Mouse (Mus musculus): ENCODE measurements around the gene Rpl9-ps6.
A peak's percentile ranks its signal among the peaks of the same experiment; 100 is the strongest.
"Not testable (repeated sequence)": the region's sequence is repeated elsewhere in the genome, so short reads cannot be mapped to it uniquely, and the experiment has no call there.

The Rpl9-ps6 gene

DNA sequence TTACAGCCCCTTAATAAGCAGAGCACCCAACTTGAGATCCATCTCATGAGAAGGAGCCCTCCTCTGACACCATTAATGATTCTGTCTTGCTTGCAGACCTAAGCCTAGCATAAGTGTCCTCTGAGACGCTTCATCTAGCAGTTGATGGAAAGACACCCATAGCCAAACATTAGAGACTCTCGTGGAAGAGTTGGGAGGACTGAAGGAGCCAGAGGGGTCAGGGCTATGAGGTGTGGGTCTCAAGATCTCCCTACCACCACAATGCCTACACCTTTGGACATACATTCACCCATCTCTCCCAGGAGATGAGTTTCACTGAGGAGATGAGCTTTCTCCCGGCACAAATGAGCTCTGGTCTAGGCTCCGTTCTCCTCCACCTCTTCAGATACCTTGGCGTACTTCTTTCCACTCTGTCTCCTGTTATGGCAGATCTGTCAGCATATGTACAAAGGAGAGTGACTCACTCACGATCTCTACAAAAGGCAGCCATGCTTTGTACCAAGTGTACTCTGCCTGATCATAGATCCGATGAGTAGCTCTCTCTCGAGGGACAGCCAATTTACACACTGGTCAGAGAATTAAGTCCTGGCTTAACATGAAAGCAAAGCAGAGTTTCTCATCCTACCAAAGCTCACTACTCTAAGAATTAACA lies 14.5 kb upstream of the Rpl9-ps6 start:
- no peak for DNase-seq (ENCODE audit: low read depth)

DNA sequence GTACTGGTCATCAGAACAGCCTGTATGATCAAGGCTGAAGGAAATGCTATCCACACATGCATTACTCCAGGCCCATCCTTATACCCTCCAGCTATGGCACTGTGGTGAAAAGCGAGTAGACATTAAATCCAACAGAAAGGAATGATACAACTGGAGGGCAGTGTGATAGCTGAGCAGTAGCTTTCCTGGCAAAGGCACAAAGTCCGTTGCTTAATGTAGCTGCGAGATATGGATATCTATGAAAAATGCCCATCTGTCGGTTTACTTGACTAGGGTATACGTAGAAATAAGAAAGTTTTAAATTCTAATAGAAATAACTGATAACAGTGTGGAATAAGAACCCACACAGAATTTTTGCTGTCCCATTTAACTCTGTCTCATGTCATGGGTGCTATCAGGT lies 13.9 kb upstream of the Rpl9-ps6 start:
- no peak for DNase-seq (ENCODE audit: low read depth)

DNA sequence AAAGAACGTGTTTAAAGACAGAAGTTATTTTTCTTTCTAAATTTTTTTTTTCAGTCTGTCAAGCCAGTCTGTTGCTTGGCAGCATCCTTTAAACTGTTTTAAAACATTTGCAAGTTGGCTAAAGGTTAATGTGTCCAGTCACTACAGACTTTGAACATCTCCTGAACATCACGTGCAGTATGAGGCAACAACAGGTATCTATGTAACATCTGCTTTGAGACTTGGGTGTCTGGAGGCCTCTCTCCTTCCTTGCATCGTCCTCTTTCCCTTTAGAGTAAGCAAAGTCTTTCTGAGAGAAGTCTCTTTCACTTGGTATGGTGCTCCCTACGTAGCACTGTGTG lies 10.3 kb upstream of the Rpl9-ps6 start:
- DNase-seq (ENCODE audit: low read depth): no peak

DNA sequence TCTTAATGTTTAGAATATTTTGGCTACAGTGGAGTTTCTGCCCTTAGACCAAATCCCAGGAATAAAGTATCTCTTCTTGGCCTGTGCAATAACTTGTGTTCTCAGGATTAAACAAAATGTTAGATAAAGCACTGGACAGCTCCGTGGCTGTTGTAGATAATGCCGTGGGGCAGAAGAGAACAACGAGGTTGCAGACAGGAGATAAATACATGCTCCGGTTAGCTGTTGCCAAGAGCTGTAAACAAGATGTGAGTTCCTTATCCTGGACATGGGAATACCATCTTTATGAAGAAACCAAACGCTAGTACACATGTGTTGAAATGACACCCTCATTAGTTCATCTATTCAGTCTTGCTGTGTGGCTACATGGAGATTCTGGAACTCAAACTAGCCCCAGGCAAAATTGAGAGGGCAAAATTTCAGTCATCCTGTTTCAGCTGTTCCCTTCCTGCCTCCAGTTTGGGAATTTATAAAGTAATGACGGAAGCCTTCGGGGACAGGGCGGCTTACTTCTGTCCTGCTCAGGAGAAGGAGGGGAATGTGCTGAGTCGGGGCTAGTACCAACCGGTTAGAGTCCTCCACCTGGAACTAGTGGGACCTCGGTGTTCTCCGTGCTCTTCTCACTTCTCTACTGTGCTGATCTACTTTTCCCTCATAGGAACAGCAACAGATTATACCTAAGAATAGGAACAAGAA lies 9.8 kb upstream of the Rpl9-ps6 start:
- DNase-seq (ENCODE audit: low read depth): no peak

DNA sequence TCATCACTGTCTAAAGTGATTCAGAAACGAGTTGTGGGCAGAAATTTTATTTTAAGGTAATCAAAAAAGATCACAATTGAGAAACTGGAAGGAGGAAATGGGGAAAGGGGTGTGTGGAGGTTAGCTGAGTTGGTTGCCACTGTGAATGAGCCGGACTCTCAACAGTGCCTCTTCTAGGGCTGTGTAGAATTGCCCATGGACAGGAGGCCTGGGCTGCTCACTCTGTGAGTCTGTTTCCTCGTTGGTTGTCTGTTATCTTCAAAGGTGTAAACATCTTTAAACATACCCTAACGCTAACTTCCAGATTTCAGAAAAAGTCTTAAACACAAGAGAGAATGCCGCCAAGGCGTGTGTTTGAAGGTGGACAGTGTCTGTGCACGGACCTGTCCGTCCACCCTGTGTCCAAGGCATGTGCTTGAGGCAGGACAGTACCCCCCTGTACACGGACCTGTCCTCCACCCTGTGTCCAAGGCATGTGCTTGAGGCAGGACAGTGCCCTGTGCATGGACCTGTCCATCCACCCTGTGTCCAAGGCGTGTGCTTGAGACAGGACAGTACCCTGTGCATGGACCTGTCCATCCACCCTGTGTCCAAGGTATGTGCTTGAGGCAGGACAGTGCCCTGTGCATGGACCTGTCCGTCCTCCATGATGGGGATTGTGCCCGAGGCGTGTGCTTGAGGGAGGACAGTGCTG lies 4.3 kb upstream of the Rpl9-ps6 start:
- DNase-seq (ENCODE audit: low read depth): no peak

DNA sequence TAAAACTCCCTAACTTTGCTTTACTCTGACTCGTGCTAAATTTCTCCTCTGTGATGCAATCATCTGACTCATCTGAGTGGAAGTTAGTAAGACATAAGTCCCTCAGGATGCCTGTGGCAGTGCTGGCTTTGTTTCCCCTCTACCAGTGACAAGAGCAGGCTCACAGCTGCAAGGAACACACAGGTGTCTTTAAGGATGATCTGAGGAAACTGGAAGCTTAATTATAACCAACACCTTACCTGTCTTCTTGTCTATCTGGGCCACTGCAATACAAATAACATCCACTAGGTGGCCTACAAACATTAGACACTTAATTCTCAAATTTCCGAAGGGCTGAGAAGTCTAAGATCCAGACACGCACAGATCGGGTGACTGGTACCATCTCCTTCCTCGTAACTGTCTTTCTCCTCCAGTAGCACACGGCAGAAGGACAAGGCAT lies 3.7 kb upstream of the Rpl9-ps6 start:
- DNase-seq (ENCODE audit: low read depth): peak; percentile 87

DNA sequence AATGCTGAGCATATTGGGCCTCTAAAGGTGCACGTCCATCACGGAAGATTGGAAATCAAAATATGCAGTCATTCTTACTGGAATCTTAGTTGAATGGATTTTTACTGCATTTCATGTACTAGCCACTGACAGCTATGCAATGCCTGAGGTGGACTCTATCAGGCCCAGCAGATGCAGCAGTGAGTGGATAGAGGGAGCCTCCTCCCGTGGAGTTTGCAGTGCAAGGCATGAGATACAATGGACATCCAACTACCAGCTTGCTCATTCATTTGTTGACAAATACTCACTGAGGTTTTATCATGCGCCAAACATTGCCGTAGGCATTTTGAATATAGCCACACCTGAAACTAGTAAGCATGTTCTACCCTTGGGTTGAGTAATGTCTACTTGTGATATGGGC lies 947 bp upstream of the Rpl9-ps6 start:
- no peak for DNase-seq (ENCODE audit: low read depth)

DNA sequence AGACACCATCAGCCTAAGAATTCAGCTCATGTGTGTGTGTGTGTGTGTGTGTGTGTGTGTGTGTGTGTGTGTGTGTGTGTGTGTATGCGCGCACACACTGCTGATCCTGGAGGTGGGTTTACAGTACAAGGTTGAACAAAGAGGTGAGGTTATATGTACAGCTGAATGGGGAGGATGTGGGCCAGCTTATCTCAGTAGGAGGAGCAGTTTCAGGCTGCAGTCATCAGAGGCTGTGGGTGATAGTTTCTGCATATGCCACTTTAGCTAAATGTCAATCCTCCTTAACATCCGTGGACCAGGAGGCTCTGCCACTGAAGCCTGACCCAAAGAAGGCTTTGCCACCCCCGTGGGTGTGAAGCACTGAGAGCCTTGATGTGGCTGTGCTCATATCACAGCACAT lies 1.1 kb downstream of the Rpl9-ps6 start:
- peak; percentile 81 for DNase-seq (ENCODE audit: low read depth)

DNA sequence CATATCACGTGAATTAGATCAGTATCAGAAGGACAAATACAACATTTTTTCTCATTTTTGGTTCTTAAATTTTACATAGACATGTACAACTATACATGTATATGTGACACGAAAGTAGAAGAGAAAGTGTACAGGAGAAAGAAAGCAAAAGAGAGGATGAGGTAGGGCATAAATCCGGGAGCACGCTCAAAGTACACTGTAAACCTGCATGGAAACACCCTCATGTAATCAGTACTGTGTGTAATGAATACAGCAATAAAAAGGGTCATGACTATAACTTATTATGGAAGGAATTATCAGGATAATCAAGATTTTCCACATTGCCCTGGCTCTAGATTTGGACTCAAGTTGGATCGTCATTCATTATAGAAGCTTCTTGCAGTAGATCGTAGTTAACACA lies 3.3 kb downstream of the Rpl9-ps6 start:
- no peak for DNase-seq (ENCODE audit: low read depth)

DNA sequence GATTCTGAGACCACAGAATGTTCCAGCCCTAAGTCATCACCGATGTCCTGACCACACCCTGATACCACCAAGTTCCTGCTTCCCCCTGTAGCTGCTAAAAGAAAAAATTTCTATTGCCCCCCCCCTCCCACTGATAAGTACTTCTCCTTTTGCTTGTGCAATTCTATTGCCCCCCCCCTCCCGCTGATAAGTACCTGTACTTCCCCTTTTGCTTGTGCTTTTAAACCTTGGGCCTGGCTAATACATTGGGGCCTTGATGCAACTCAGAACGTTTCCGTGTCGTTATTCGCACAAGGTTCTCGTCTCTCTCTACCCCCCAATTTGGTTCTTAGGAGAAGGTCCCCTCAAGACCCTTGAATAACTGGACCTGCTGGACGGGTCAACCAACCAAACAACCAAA lies 8.7 kb downstream of the Rpl9-ps6 start:
- DNase-seq (ENCODE audit: low read depth): not testable (repeated sequence)

DNA sequence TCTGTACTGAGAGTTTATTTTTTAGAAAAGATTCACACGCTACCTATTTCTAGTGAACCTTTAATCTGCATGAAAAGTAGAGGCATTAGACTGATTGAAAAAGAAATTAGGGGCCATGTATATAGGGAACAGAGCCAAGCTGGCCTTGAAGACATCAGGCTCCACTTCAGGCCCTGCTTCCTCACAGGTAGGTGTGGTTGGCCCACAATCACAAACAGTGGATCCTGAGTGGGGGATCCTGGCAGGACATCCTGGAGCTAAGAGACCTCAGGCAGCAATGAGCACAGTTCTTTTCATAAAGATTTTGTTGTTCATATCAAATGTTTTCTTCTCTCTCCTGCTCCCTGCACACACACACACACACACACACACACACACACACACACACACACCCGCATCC lies 9.6 kb downstream of the Rpl9-ps6 start:
- DNase-seq (ENCODE audit: low read depth): no peak

DNA sequence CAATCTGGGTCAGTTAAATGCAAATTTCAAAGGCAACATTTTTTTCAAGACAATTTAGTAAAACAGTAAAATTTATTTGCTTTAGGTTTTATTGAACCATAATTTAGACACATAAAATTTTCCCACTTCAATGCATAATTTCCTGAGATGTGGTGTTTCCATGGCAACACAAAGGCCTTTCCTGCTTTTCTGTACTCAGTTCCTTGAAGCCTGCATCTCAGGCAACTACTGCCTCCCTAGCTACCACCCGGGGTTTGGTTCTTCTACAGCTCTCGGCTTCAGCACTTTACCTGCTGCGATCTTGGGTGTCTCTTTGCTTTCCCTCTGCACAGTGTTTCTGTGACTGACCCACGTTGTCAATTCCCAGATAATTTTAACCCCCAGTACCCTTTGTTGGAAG lies 14.1 kb downstream of the Rpl9-ps6 start:
- DNase-seq (ENCODE audit: low read depth): no peak

DNA sequence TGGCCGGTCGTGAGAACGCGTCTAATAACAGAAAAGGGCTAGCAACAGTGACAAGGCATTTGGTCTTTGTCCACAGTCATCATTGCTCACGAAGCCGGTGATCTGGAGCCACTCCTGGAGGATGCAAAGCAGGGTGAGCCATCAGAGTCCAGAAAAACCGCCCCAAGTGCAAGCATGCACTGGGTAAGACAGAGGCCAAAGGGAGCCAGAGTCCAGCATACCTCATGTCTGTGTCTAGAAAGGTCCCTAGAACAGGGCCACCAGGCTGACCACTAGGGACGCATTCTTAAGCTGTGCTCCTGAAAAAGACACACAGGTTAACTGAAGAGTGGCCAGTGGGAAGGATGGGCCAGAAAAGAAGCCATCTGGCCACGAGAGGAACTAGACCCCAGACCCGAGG lies 17.4 kb downstream of the Rpl9-ps6 start:
- DNase-seq (ENCODE audit: low read depth): no peak

DNA sequence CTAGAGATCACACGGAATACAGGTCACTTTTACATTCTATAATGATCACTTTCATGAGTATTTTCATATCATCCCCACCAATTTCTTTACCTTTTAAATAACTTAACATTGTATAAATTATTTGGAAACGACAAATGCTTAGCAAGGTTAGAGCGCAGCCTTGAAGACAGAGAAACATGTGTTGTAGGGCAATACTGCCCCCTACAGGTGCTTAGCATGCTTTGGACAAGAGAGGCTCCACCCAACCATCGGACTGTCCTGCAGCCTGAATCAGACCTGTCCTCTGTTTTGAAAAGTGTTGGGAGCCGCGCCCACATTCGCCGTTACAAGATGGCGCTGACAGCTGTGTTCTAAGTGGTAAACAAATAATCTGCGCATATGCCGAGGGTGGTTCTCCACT lies 24.8 kb downstream of the Rpl9-ps6 start:
- DNase-seq (ENCODE audit: low read depth): peak; percentile 79

DNA sequence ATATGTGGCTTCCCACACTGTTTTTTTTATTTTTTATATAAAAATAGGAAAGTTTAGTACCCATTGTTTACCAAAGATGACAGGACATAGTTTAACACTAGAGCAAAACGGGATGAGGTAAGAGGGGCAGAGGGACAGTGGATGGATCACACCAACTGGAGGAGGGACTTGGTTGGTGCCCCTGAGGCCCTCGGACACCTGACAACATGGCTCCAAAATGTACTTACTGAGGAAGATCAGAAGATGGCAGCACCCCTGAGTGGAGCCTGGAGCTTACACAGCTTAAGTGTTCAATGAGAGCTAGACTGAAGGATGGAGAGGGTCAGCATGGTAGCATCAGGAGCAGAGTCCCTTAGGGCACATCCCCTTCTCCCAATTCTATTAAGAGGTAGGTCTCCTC lies 27.0 kb downstream of the Rpl9-ps6 start:
- DNase-seq (ENCODE audit: low read depth): no peak

DNA sequence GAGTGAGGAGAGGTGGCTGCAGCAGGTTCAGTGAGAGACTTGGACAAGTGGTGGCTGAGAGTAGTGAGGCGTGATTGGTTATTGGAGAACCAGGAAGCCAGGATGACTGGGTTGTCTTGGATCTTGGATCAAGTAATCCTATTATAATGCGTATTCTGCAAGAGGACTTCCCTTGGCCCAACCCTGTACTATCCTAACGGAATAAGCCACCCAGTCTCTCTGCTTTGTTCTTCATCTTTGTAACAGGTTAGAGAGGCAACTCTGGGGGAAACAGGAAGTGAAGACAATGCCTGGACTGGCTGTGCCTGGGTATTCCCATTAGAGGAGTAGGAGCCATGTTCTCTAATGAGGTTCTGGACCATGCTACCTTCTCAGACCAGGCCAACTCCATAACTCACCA lies 40.5 kb downstream of the Rpl9-ps6 start:
- no peak for DNase-seq (ENCODE audit: low read depth)

DNA sequence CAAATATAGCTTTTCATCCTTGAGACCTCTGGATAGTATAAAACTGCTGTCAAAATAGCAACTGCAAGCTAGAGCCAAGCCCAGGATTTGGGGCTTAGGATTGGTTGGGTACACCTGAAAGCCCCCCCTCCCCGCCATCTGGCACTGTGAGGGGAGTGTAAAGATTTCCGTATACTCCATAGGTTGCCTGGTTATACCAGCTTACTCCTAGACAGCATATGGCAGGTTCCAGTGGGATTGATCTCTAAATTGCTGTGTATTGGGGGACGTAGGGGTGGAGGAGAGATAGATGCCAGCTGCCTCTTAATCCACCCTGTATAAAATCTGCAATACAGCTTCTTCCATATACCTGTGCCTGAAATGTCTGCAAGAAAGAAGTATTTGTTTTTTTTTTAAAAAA lies 41.7 kb downstream of the Rpl9-ps6 start:
- no peak for DNase-seq (ENCODE audit: low read depth)

DNA sequence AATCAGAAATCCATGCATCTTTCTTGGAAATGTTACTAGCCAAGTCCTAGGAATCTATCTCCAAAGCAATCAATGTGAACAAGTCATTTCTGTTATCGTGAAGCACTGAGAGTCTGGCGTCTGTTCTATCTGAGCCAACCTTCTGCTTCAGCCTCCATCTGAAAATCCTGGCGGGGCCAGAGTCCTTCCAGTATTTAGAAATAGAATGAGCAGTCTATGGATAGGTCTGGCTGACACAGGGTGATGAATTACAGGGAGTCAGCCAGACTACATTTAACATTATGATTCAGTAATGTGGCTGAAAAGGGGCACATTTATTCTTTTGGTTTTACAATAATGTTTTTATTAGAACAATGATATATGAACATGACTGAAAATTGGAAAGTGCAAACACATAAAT lies 47.3 kb downstream of the Rpl9-ps6 start:
- DNase-seq (ENCODE audit: low read depth): no peak

DNA sequence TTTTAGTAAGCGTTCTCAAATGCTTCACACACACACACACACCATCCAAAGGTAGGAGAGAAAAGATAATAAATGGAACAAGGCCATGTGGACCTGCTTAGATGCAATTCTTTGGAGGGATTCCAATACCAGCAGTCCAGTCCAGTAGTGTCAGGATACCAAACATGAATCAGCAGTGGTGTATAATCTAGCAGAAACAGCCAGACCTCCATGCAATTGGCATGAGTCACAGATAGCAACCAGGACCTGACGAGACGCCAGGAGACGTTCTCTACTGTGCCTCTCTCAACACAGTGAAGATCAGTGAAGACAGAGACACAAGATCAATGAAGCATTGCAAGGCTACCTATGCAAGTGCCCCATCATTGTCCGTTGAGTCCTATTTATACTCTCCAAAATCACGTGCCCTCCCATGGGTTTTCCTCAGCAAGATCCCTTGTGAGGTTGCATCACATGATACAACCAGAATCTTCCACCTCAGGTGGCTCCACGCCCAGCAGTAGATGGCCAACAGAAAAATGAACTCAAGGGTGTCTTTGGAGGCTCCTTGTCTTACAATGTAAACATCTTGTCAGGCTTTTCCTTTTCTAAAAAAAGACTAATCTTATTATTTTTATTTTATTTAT lies 49.6 kb downstream of the Rpl9-ps6 start:
- DNase-seq (ENCODE audit: low read depth): no peak

Measured in naive thymus-derived CD4-positive, alpha-beta T cell, adult 2 months (primary cell).